Mouse (Mus musculus) embryonic facial prominence, embryonic 13.5 days (tissue): Measurements from ENCODE around the gene Numbl. TPM values are rescaled to one million over a fixed set of nuclear protein-coding genes. Genes with fewer than 3 reads are reported as not detected.

Source experiments
- ATAC-seq: fragments of 200-750 bp; cut with Nextera tagmentation; 2 replicates; pipeline ENCODE4 v1.8.0; 2017; ENCODE audit warnings: low read depth; ENCODE audit not compliant: insufficient number of reproducible peaks, insufficient read depth, low FRiP score, low TSS enrichment
- H3K27ac ChIP-seq: fragments of 300-500 bp; sonication (generic); 2 replicates; pipeline ENCODE4 v1.5.1; 2015; ENCODE audit warnings: moderate library complexity, mild to moderate bottlenecking, inconsistent platforms
- H3K27me3 ChIP-seq: fragments of 300-500 bp; sonication (generic); 2 replicates; pipeline ENCODE4 v1.6.1; 2015; ENCODE audit warnings: mild to moderate bottlenecking, inconsistent platforms
- H3K36me3 ChIP-seq: fragments of 300-500 bp; sonication (generic); 2 replicates; pipeline ENCODE4 v1.6.1; 2015; ENCODE audit warnings: mild to moderate bottlenecking, inconsistent platforms
- H3K4me1 ChIP-seq: fragments of 300-500 bp; sonication (generic); 2 replicates; pipeline ENCODE4 v1.6.1; 2015; ENCODE audit warnings: inconsistent platforms
- H3K4me2 ChIP-seq: fragments of 300-500 bp; sonication (generic); 2 replicates; pipeline ENCODE4 v1.6.1; 2015; ENCODE audit warnings: moderate library complexity, mild to moderate bottlenecking, inconsistent platforms
- H3K4me3 ChIP-seq: fragments of 300-500 bp; sonication (generic); 2 replicates; pipeline ENCODE4 v1.5.1; 2015; ENCODE audit warnings: mild to moderate bottlenecking, inconsistent platforms
- H3K9ac ChIP-seq: fragments of 300-500 bp; sonication (generic); 2 replicates; pipeline ENCODE4 v1.6.1; 2015; ENCODE audit warnings: mild to moderate bottlenecking, inconsistent platforms
- H3K9me3 ChIP-seq: fragments of 300-500 bp; sonication (generic); 2 replicates; pipeline ENCODE4 v1.6.1; 2016; ENCODE audit warnings: inconsistent platforms
- WGBS: fragments of 180-500 bp; shearing (Covaris S2); methylation state at CpG from one replicate; pipeline ENCODE4 v1.1.7; 2015; ENCODE audit warnings: mixed read lengths; 5-methylcytosine and 5-hydroxymethylcytosine counted together
- polyA plus RNA-seq: library from polyadenylated mRNA; unstranded; fragments of >200 nt; fragmentation: Nextera tagmentation; extraction: Ambion mirVana; gene quantifications from 2 replicates; pipeline ENCODE4 v1.2.1, GENCODE M21; 2015

The Numbl gene
- polyA plus RNA-seq, 1 experiment from 2014 or later, result 35.7 TPM

GRCm38 (mm10) chr7:27326101-27326880, 68.1 kb downstream of the Numbl start:
- H3K9me3 ChIP-seq, result no peaks in the 10 kb centered on the region
- H3K9ac ChIP-seq, result 0 out of 2 replicates have a peak overlapping the region, but pooled peaks have one; percentile 6
- H3K4me3 ChIP-seq, result peak overlapping the region; percentile 39
- WGBS, result 34% methylated on average over 34 of the region's 34 CpGs
- peak overlapping the region; percentile 59 for H3K4me2 ChIP-seq
- peaks cover 34% of the 10 kb centered on the region for H3K4me1 ChIP-seq
- peaks cover 96% of the 10 kb centered on the region for H3K27me3 ChIP-seq
- no peak for ATAC-seq
- H3K36me3 ChIP-seq, result peaks cover 22% of the 10 kb centered on the region; the same call in 1 of the 2 replicates
- H3K27ac ChIP-seq, result no peak overlapping the region

GRCm38 (mm10) chr7:27327500-27327899, 69.3 kb downstream of the Numbl start:
- no peak for ATAC-seq
- 89% methylated on average over 8 of the region's 8 CpGs for WGBS

GRCm38 (mm10) chr7:27328161-27328560, 69.9 kb downstream of the Numbl start:
- Histone ChIP-seq H3K4me1 (peaks cover 53% of the 10 kb centered on the region), H3K27ac (no peak overlapping the region), H3K36me3 (peaks cover 22% of the 10 kb centered on the region; the same call in 1 of the 2 replicates), H3K9ac (no peak overlapping the region), H3K4me2 (no peak overlapping the region), H3K27me3 (peaks cover 98% of the 10 kb centered on the region), H3K9me3 (no peaks in the 10 kb centered on the region), H3K4me3 (no peak overlapping the region)
- WGBS, result 87% methylated on average over 11 of the region's 11 CpGs
- ATAC-seq, result no peak

More at GRCm38 (mm10) chr7:27327500-27327899, 69.3 kb downstream of the Numbl start:
- Histone ChIP-seq H3K27me3 (peaks cover 98% of the 10 kb centered on the region), H3K4me2 (no peak overlapping the region), H3K36me3 (peaks cover 22% of the 10 kb centered on the region; the same call in 1 of the 2 replicates), H3K9me3 (no peaks in the 10 kb centered on the region), H3K4me1 (peaks cover 46% of the 10 kb centered on the region), H3K4me3 (no peak overlapping the region), H3K9ac (no peak overlapping the region), H3K27ac (no peak overlapping the region)

- ATAC-seq, result no peak
- Histone ChIP-seq H3K4me2 (0 out of 2 replicates have a peak overlapping the region, but pooled peaks have one; percentile 93), H3K36me3 (peaks cover 18% of the 10 kb centered on the region; the same call in 1 of the 2 replicates), H3K27me3 (peaks cover 99% of the 10 kb centered on the region), H3K9me3 (no peaks in the 10 kb centered on the region), H3K9ac (no peak overlapping the region), H3K27ac (no peak overlapping the region), H3K4me1 (peaks cover 56% of the 10 kb centered on the region), H3K4me3 (no peak overlapping the region)
- 40% methylated on average over 16 of the region's 16 CpGs for WGBS
Observed at GRCm38 (mm10) chr7:27328648-27329047, 70.4 kb downstream of the Numbl start.

GRCm38 (mm10) chr7:27329326-27329947, 71.2 kb downstream of the Numbl start:
- Histone ChIP-seq H3K4me1 (peaks cover 64% of the 10 kb centered on the region), H3K27ac (no peak overlapping the region), H3K9ac (peak overlapping the region; percentile 33; the same call in 1 of the 2 replicates), H3K36me3 (peaks cover 10% of the 10 kb centered on the region; the same call in 1 of the 2 replicates), H3K4me2 (peak overlapping the region; percentile 93), H3K9me3 (no peaks in the 10 kb centered on the region), H3K27me3 (peaks cover 99% of the 10 kb centered on the region), H3K4me3 (peak overlapping the region; percentile 24)
- peak; percentile 8; the same call in 1 of the 2 replicates for ATAC-seq
- WGBS, result 3% methylated on average over 45 of the region's 45 CpGs

GRCm38 (mm10) chr7:27329981-27330380, 71.7 kb downstream of the Numbl start:
- Histone ChIP-seq H3K27me3 (peaks cover 99% of the 10 kb centered on the region), H3K4me3 (peak overlapping the region; percentile 61), H3K4me1 (peaks cover 69% of the 10 kb centered on the region), H3K9me3 (no peaks in the 10 kb centered on the region), H3K9ac (no peak overlapping the region), H3K36me3 (peaks cover 10% of the 10 kb centered on the region; the same call in 1 of the 2 replicates), H3K4me2 (peak overlapping the region; percentile 93), H3K27ac (no peak overlapping the region)
- no peak for ATAC-seq
- 23% methylated on average over 17 of the region's 17 CpGs for WGBS

- peaks cover 69% of the 10 kb centered on the region for H3K4me1 ChIP-seq
- peak; percentile 28; the same call in 1 of the 2 replicates for ATAC-seq
Observed at GRCm38 (mm10) chr7:27330709-27331540, 72.7 kb downstream of the Numbl start.

GRCm38 (mm10) chr7:27331541-27331851, 73.3 kb downstream of the Numbl start:
- Histone ChIP-seq H3K27me3 (peaks cover 92% of the 10 kb centered on the region), H3K36me3 (peaks cover 10% of the 10 kb centered on the region; the same call in 1 of the 2 replicates), H3K9me3 (no peaks in the 10 kb centered on the region), H3K4me3 (peak overlapping the region; percentile 61), H3K4me1 (peaks cover 68% of the 10 kb centered on the region), H3K4me2 (peak overlapping the region; percentile 93), H3K9ac (peak overlapping the region; percentile 68), H3K27ac (peak overlapping the region; percentile 66)
- ATAC-seq, result no peak
- WGBS, result 3% methylated on average over 8 of the region's 8 CpGs

More at GRCm38 (mm10) chr7:27330709-27331540, 72.7 kb downstream of the Numbl start:
- Histone ChIP-seq H3K4me3 (peak overlapping the region; percentile 61), H3K36me3 (peaks cover 10% of the 10 kb centered on the region; the same call in 1 of the 2 replicates), H3K9me3 (no peaks in the 10 kb centered on the region), H3K27ac (peak overlapping the region; percentile 66), H3K27me3 (peaks cover 96% of the 10 kb centered on the region), H3K4me2 (peak overlapping the region; percentile 93), H3K9ac (peak overlapping the region; percentile 68)
- WGBS, result under 1% methylated on average over 39 of the region's 39 CpGs

Other genes starting within 250 kb of the Numbl start
- not detected in 2 replicates for gene Cyp2a12, start 229.4 kb upstream of the Numbl start, polyA plus RNA-seq
- gene Cyp2f2, start 138.5 kb upstream of the Numbl start, polyA plus RNA-seq, result 8.0 and 15.6 TPM in 2 replicates
- gene Cyp2t4, start 104.7 kb upstream of the Numbl start, polyA plus RNA-seq, result 0.25 and 0.32 TPM in 2 replicates
- 69.2 and 77.7 TPM in 2 replicates for gene Egln2, start 91.6 kb upstream of the Numbl start, polyA plus RNA-seq
- 72.2 and 74.2 TPM in 2 replicates for gene Rab4b, start 79.5 kb upstream of the Numbl start, polyA plus RNA-seq
- 2.2 and 5.2 TPM in 2 replicates for gene Gm21983, start 77.3 kb upstream of the Numbl start, polyA plus RNA-seq
- 60.5 and 96.6 TPM in 2 replicates for gene Mia, start 77.3 kb upstream of the Numbl start, polyA plus RNA-seq
- gene BC024978, start 62.7 kb upstream of the Numbl start, polyA plus RNA-seq, result 4.1 and 4.5 TPM in 2 replicates
- gene Snrpa, start 62.2 kb upstream of the Numbl start, polyA plus RNA-seq, result 292 and 298 TPM in 2 replicates
- gene Itpkc, start 29.8 kb upstream of the Numbl start, polyA plus RNA-seq, result 5.7 and 8.3 TPM in 2 replicates
- gene Coq8b, start 25.4 kb upstream of the Numbl start, polyA plus RNA-seq, result 19.0 and 20.5 TPM in 2 replicates
- gene Ltbp4, start 79.3 kb downstream of the Numbl start, polyA plus RNA-seq, result 32.0 and 40.3 TPM in 2 replicates
- 61.5 and 70.6 TPM in 2 replicates for gene Shkbp1, start 97.6 kb downstream of the Numbl start, polyA plus RNA-seq
- gene Gm20479, start 99.0 kb downstream of the Numbl start, polyA plus RNA-seq, result not detected in 2 replicates
- 0.56 and 0.73 TPM in 2 replicates for gene Sptbn4, start 189.3 kb downstream of the Numbl start, polyA plus RNA-seq
- gene Blvrb, start 189.5 kb downstream of the Numbl start, polyA plus RNA-seq, result 46.1 and 52.9 TPM in 2 replicates
- 33.6 and 38.2 TPM in 2 replicates for gene Sertad3, start 215.3 kb downstream of the Numbl start, polyA plus RNA-seq
- 34.7 and 40.1 TPM in 2 replicates for gene Sertad1, start 228.5 kb downstream of the Numbl start, polyA plus RNA-seq
- gene Prx, start 240.9 kb downstream of the Numbl start, polyA plus RNA-seq, result 5.8 and 6.3 TPM in 2 replicates